Mouse (Mus musculus): ENCODE measurements at regions not wholly inside any gene's neighbourhood (a gene's known extent, or its start where the extent isn't known, plus 50 kb on each side); places are given as distances from the start of the nearest gene placed in this dataset.

DNA sequence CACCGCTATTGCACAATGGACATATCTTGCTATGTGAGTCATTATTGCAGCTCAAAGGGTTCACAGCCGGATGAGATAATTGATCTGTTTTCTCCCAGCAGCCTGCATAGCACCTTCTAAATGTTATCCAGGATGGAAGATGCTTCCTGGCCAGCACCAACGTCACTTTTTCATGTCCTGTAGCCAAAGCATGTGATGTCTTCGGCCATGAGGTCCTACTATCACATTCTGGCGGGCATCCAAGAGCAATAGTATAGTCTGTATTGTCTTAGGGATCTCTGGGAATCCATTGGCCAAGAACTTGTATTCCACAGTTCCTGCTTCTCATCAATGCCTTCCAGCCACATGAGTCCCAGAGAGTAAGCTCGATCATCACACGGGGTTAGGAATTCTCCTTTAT is 70.6 kb downstream of the Npy start:
- in situ Hi-C loops (cut with MboI, MseI) = no loop called here

- in situ Hi-C loops (cut with MboI, MseI) = no loop called here
These were observed 76.6 kb downstream of the Npy start for GRCm38 (mm10) chr6:49899146-49899545.

DNA sequence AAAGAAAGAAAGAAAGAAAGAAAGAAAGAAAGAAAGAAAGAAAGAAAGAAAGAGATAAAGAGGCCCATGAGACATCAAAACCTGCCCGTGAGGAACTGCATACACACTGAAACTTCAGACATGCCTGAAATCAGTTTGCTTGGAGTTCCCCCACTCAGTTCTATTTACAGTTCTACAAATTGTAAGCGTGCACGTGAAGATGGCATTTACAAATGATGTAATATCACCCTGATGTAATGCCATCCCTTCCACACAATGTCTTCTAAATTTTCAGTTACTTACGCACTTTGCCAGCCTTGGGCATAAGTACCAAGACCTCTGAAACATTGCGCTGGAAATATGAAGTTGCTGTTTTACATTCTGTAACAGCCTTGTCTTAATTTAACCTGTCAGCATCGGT is 79.0 kb downstream of the Npy start:
- in situ Hi-C loops (cut with MboI, MseI) = no loop called here

GRCm38 (mm10) chr6:49904001-49904400 is 81.5 kb downstream of the Npy start:
- in situ Hi-C loops (cut with MboI, MseI) = no loop called here

DNA sequence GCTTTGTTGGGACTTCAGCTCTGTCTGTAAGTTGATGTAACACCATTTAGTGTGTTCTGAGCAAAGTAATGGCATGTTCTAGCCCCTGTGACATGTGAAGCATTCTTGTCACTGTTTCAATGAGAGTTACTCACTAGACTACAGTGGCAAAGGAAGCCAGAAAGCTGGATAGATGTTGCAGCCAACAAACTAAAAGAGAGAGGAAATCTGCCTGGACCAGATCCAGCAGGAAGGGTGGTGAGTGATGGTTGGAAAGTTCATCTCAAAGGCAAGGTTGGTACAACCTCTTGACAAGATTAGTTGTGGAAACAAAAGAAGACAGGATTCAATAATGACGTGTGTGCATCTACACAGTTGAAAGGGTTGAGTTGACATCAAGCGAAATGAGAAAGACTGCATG is 83.9 kb downstream of the Npy start:
- in situ Hi-C loops (cut with MboI, MseI) = no loop called here

- in situ Hi-C loops (cut with MboI, MseI) = no loop called here
These were observed 96.7 kb downstream of the Npy start for GRCm38 (mm10) chr6:49919089-49919812.

- in situ Hi-C loops (cut with MboI, MseI) = no loop called here
These were observed 97.3 kb downstream of the Npy start for GRCm38 (mm10) chr6:49919813-49920170.

DNA sequence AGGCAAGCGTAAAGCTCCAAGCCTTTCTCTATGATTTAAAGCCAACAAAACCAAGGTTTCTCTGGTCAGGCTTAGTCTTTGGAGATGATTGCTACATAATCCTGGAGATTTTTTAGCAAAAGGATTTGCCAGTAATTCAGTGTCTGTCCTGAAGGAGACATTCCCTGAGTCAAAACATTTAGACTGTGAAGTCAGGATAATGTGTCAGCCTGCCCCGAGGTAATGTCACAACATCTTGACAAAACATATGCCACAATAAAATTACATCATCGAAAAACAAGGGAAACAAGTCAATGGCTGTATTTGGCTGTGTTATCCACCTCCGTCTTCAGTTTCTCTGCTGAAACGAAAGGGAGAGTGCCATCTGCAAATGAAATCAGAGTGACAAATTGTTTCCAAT is 101.8 kb downstream of the Npy start:
- in situ Hi-C loops (cut with MboI, MseI) = no loop called here

- in situ Hi-C loops (cut with MboI, MseI) = no loop called here
These were observed 105.6 kb downstream of the Npy start for GRCm38 (mm10) chr6:49928075-49928474.

DNA sequence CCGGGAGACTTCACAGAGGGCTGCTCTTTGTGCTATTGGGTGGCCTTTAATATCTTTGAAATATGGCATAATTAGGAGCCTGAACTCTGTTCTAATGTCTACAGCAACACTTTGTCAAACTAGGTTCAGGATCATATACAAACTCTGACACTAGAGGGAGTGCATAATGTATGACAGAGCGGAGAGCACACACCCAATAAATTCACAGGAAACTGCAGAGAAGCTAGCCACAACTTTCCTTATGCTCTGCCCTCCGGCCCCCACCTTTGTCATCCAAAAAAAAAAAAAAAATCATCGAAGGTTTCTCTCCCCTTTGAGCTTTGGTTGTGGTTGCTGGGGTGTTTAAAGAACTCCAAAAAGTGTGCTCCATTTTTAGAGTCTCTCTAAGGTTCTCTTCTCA is 107.6 kb downstream of the Npy start:
- in situ Hi-C loops (cut with MboI, MseI) = no loop called here

DNA sequence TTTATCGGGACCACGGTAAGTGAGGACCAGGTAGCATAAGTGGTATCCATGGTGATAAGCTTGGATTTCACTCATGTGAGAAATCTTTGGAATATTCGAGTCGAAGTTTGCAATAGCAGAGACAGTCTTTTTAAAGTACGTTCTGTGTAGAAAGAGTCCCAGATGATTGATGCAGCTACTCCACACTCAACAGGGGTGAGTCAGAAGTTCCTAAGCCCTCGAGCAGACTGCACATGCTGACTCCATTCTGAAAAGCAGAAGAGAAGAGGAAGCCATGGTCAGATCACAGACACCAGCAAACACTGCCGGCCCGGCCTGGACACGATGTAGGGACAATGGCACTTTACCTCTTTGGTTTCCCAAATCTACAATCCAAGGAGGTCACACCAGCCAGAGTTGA is 120.6 kb downstream of the Npy start:
- in situ Hi-C loops (cut with MboI, MseI) = no loop called here

- in situ Hi-C loops (cut with MboI, MseI) = no loop called here
These were observed 136.4 kb downstream of the Npy start for GRCm38 (mm10) chr6:49958891-49959290.

DNA sequence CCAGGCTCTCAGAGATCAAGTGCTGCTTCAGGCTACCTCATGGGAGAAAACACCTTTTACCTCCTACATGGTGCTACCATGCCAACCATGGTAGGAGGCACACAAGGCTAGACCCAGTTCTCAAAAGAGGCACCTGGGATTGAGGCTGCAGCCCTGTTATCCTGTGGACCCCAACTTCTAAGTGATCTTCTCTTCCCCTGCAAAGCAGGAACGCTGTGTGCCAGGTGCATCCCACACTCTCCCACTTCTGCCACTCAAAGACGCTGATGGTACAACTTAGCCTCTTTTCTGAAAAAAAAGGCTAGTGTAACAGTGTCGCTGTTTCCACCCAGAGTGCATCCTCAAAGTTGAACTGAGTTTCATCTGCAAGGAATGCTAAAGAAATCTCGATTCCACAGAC is 138.7 kb downstream of the Npy start:
- in situ Hi-C loops (cut with MboI, MseI) = loop anchor here (10.0 kb wide), 1 partner anchor 666 kb away; no protein-coding TSS in a partner anchor

DNA sequence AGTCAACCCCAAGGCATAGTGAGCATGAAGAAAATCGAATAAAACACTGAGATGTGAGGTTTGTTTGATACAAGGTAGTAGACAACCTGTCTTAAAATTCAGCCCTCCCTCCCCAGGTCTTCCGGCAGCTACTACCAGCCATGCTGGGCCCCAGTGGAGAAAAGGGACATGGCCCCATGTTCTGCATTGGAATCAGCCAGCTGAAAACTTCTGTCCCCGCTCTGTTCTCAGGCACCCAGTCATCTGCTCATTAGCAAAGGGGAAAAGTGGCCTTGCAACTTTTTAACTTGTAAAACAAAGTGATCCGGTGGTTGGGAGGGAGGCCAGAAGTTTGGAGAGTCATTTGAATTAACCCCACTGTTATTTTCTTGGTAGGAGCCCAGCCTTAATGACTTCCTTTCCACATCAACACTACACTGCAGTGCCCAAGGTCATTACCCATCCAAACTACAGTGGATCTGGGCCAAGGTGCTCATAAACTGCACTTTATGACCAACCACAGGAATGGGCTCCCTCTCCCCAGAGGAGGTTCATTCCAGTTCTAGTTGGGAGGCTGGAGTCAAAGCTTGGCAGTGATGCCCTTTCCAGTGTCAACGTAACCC is 143.5 kb downstream of the Npy start:
- in situ Hi-C loops (cut with MboI, MseI) = loop anchor here (10.0 kb wide), 1 partner anchor 671 kb away; no protein-coding TSS in a partner anchor

DNA sequence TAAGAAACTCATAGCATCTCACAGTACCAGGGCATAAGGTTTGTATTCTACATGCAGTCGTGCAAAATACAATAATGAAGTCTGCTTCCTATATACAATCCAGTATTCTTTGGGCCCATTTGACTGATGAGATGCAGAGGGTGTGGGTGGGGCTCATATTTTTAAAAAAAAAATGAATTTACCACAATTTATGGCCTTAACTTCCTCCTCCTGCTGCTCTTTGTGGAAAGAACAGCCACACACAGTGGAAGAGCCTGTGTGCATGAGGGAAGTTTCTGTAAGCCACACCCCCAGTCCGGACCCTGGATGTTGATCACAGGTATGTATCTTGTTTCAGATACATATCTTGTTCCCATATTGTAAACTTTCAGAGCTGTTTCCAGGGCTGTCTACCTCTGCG is 143.5 kb upstream of the Mpp6 start:
- in situ Hi-C loops (cut with MboI, MseI) = loop anchor here (10.0 kb wide), 1 partner anchor 672 kb away; no protein-coding TSS in a partner anchor

DNA sequence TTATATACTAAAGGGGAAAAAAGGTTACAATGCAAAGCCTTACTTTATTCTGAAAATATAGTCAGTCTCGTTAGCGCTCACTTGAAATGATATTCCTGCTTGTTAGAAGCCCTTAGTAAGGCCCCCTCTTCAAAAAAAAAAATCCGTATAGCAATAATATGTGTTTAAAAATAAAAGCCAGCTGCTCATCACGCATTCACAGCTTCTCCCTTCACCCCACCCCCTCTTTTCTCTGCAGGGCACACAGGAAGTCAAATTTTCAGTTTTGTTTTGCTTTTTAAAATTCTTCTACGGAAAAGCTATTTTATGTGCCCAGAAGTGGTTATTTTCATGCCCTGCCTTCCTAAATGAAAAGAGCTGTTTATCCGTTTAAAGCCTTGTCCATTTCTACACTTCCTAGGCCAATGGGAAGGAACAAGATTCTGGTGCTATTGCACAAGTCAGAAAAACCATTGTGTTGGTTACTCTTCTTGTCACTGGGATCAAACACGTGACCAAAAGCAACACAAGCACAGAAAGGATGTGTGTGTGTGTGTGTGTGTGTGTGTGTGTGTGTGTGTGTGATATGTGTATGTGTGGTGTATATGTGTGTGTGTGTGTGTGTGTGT is 136.7 kb upstream of the Mpp6 start:
- in situ Hi-C loops (cut with MboI, MseI) = no loop called here

DNA sequence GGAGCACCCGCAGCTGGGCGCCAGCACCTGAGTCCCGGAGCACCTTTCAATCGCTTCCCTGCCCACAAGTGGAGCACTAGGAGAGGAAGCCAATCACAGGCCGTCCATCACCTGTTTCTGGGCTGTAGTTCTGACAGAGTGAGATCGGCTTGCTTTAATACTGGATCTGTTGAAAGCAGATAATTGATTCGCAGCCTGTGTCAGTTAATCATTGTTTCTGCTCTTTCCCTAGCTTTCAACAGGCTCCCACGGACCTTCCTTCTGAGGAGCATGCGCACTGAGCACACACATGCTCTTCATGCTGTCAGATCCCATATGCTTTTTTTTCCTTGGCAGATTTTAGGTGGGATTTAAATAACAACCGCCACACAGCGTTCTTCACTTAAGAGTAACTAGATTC is 132.3 kb upstream of the Mpp6 start:
- in situ Hi-C loops (cut with MboI, MseI) = no loop called here

DNA sequence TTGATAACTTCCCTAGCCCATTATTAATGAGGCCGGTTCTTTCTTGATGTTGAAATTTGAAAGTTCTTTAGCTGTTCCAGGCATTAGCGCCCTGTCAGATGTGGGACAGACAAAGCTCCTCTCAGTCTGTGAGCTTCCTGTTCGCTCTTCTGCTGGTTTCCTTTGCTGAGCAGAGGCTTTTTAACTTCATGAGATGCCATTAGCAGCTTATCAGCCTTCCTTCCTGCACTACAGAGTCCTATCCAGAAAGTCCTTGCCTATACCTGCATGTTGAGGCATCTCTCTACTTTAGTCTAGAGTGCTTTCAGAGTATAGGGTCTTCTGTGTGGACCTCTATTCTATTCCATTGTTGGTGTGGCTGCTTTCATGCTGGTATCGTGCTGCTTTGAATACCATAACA is 126.3 kb upstream of the Mpp6 start:
- in situ Hi-C loops (cut with MboI, MseI) = no loop called here

- in situ Hi-C loops (cut with MboI, MseI) = no loop called here
These were observed 124.9 kb upstream of the Mpp6 start for GRCm38 (mm10) chr6:49985127-49985526.

GRCm38 (mm10) chr6:49987141-49987540 is 122.9 kb upstream of the Mpp6 start:
- in situ Hi-C loops (cut with MboI, MseI) = no loop called here

- in situ Hi-C loops (cut with MboI, MseI) = no loop called here
These were observed 122.4 kb upstream of the Mpp6 start for GRCm38 (mm10) chr6:49987541-49988210.
